Mouse (Mus musculus): ENCODE measurements around the gene Exosc5.

- peak; percentile 36; the same call in 1 of the 2 replicates for TF ChIP-seq CTCF (IDR thresholded peaks at IDR 0.05; ENCODE audit: low read depth)
- TF ChIP-seq EP300 (optimal IDR thresholded peaks at IDR 0.05) = no peak
Observed at GRCm38 (mm10) chr7:25700732-25701131, 41.8 kb downstream of the Exosc5 start.
